Mouse (Mus musculus) embryonic fibroblast, embryonic 13.5 days (primary cell): ENCODE results near the gene Mmgt2.

Experiments
- CTCF ChIP-seq: IDR thresholded peaks from 2 replicates; pipeline ENCODE4 v1.5.1; 2011; ENCODE audit warnings: mild to moderate bottlenecking, control low read depth, low read length, moderate library complexity, borderline replicate concordance; ENCODE audit not compliant: insufficient read depth
- POLR2A ChIP-seq: IDR thresholded peaks from 2 replicates; pipeline ENCODE4 v1.6.1; 2011; ENCODE audit warnings: low read depth, mild to moderate bottlenecking, control low read depth, low read length, moderate library complexity

GRCm38 (mm10) chr11:62669471-62669870, 21.0 kb downstream of the Mmgt2 start:
- no peak for TF ChIP-seq CTCF
- TF ChIP-seq POLR2A = no peak
